Mouse (Mus musculus) myocyte (in vitro differentiated cells): ENCODE results near the gene Tssk3. TPM values are rescaled to one million over a fixed set of nuclear protein-coding genes. Genes with fewer than 3 reads are reported as not detected.

Experiments
- H3K27me3 ChIP-seq: one replicate; pipeline ENCODE4 v1.6.1; 2011; ENCODE audit not compliant: control insufficient read depth, insufficient read depth, insufficient read length
- H3K36me3 ChIP-seq: one replicate; pipeline ENCODE4 v1.6.1; 2011; ENCODE audit not compliant: control insufficient read depth, insufficient read depth
- H3K4me2 ChIP-seq: one replicate; pipeline ENCODE4 v1.6.1; 2011; ENCODE audit warnings: low read depth, control low read depth
- H3K4me3 ChIP-seq: one replicate; pipeline ENCODE4 v1.5.1; 2011; ENCODE audit warnings: mild to moderate bottlenecking, control low read depth, moderate library complexity
- H3K79me2 ChIP-seq: one replicate; pipeline ENCODE4 v1.6.1; 2011; ENCODE audit not compliant: control insufficient read depth, insufficient read depth
- H3ac ChIP-seq: one replicate; pipeline ENCODE4 v1.6.1; 2011; ENCODE audit not compliant: control insufficient read depth, insufficient read length
- CEBPB ChIP-seq: IDR thresholded peaks from 2 replicates; pipeline ENCODE4 v1.6.1; 2011; ENCODE audit warnings: mild to moderate bottlenecking, moderate library complexity; ENCODE audit not compliant: poor library complexity, insufficient read depth, severe bottlenecking
- E2F4 ChIP-seq: IDR thresholded peaks from one replicate; pipeline ENCODE4 v1.6.1; 2011; ENCODE audit warnings: mild to moderate bottlenecking, control low read depth, moderate library complexity; ENCODE audit not compliant: insufficient read depth
- MAX ChIP-seq: IDR thresholded peaks from one replicate; pipeline ENCODE4 v1.6.1; 2011; ENCODE audit warnings: low read depth, mild to moderate bottlenecking, control low read depth
- MYOD1 ChIP-seq, 3 experiments: IDR thresholded peaks; one replicate each; pipeline ENCODE4 v1.6.1; 2011; ENCODE audit warnings: control low read depth in 2 of 3, low read depth in 2 of 3, mild to moderate bottlenecking in 2 of 3, moderate library complexity in 1 of 3; ENCODE audit not compliant: insufficient read length in 2 of 3, control insufficient read depth in 1 of 3
- MYOG ChIP-seq, 3 experiments: IDR thresholded peaks; one replicate each; pipeline ENCODE4 v1.6.1; 2011; ENCODE audit warnings: control low read depth in 2 of 3, low read depth in 2 of 3, mild to moderate bottlenecking in 2 of 3; ENCODE audit not compliant: insufficient read length in 2 of 3, control insufficient read depth in 1 of 3, insufficient read depth in 1 of 3
- POLR2A ChIP-seq: IDR thresholded peaks from one replicate; pipeline ENCODE4 v1.6.1; 2011; ENCODE audit warnings: low read depth, mild to moderate bottlenecking, control low read depth, moderate library complexity; ENCODE audit not compliant: insufficient read length
- POLR2AphosphoS2 ChIP-seq: IDR thresholded peaks from one replicate; pipeline ENCODE4 v1.6.1; 2011; ENCODE audit warnings: low read depth, control low read depth; ENCODE audit not compliant: insufficient read length
- REST ChIP-seq: IDR thresholded peaks from one replicate; pipeline ENCODE4 v1.6.1; 2011; ENCODE audit warnings: mild to moderate bottlenecking, control low read depth, moderate library complexity; ENCODE audit not compliant: insufficient read depth, insufficient read length
- SRF ChIP-seq: IDR thresholded peaks from one replicate; pipeline ENCODE4 v1.6.1; 2011; ENCODE audit warnings: low read depth; ENCODE audit not compliant: control insufficient read depth, insufficient read length
- TCF12 ChIP-seq: IDR thresholded peaks from one replicate; pipeline ENCODE4 v1.6.1; 2011; ENCODE audit warnings: mild to moderate bottlenecking, control low read depth; ENCODE audit not compliant: poor library complexity, insufficient read depth, severe bottlenecking
- TCF3 ChIP-seq: IDR thresholded peaks from one replicate; pipeline ENCODE4 v1.6.1; 2011; ENCODE audit warnings: low read depth, control low read depth; ENCODE audit not compliant: insufficient read length
- USF1 ChIP-seq: IDR thresholded peaks from one replicate; pipeline ENCODE4 v1.6.1; 2011; ENCODE audit warnings: low read depth, mild to moderate bottlenecking, control low read depth, moderate library complexity
- polyA plus RNA-seq: library from polyadenylated mRNA; unstranded; fragments of >200 nt; fragmentation: generic; extraction: Trizol; gene quantifications from one replicate; pipeline ENCODE4 v1.2.1, GENCODE M21; 2012; ENCODE audit warnings: missing spikeins

Gene Tssk3
- polyA plus RNA-seq, 1 experiment, result not detected

GRCm38 (mm10) chr4:129500017-129500416, 9.2 kb upstream of the Tssk3 start:
- Histone ChIP-seq H3K4me3 (no peak overlapping the region), H3K79me2 (no peaks in the 10 kb centered on the region), H3K36me3 (no peaks in the 10 kb centered on the region), H3K4me2 (no peak overlapping the region), H3ac (no peak overlapping the region), H3K27me3 (no peaks in the 10 kb centered on the region)
- TF ChIP-seq POLR2A (no peak), E2F4 (no peak), TCF12 (no peak), MYOG (IDR thresholded peaks at IDR 0.05; ENCODE audit: control insufficient read depth in 1 of 3, insufficient read depth in 1 of 3, insufficient read length in 2 of 3, low read depth in 2 of 3) (no peak), SRF (no peak), MYOD1 (IDR thresholded peaks at IDR 0.05; ENCODE audit: control insufficient read depth in 1 of 3, insufficient read length in 2 of 3, low read depth in 2 of 3) (no peak), POLR2AphosphoS2 (no peak), USF1 (no peak)

GRCm38 (mm10) chr4:129498941-129499340, 8.1 kb upstream of the Tssk3 start:
- Histone ChIP-seq H3ac (no peak overlapping the region), H3K36me3 (no peaks in the 10 kb centered on the region), H3K4me2 (no peak overlapping the region), H3K4me3 (no peak overlapping the region), H3K27me3 (no peaks in the 10 kb centered on the region), H3K79me2 (no peaks in the 10 kb centered on the region)
- TF ChIP-seq MYOD1 (IDR thresholded peaks at IDR 0.05; ENCODE audit: control insufficient read depth in 1 of 3, insufficient read length in 2 of 3, low read depth in 2 of 3), result no peak
- TF ChIP-seq SRF, result no peak
- no peak for TF ChIP-seq MAX
- TF ChIP-seq TCF12, result no peak
- TF ChIP-seq USF1, result no peak
- no peak for TF ChIP-seq E2F4
- no peak for TF ChIP-seq MYOG (IDR thresholded peaks at IDR 0.05; ENCODE audit: control insufficient read depth in 1 of 3, insufficient read depth in 1 of 3, insufficient read length in 2 of 3, low read depth in 2 of 3)
- TF ChIP-seq CEBPB, result no peak
- no peak for TF ChIP-seq TCF3
- no peak for TF ChIP-seq REST
- no peak for TF ChIP-seq POLR2AphosphoS2
- no peak for TF ChIP-seq POLR2A

GRCm38 (mm10) chr4:129496631-129497030, 5.8 kb upstream of the Tssk3 start:
- H3K4me3 ChIP-seq, result no peak overlapping the region
- no peak overlapping the region for H3ac ChIP-seq
- no peak for TF ChIP-seq SRF
- TF ChIP-seq USF1, result no peak
- no peak for TF ChIP-seq REST
- TF ChIP-seq E2F4, result no peak
- H3K36me3 ChIP-seq, result no peaks in the 10 kb centered on the region
- H3K4me2 ChIP-seq, result no peak overlapping the region
- no peaks in the 10 kb centered on the region for H3K79me2 ChIP-seq
- peaks cover 2% of the 10 kb centered on the region for H3K27me3 ChIP-seq

GRCm38 (mm10) chr4:129495672-129496562, 5.1 kb upstream of the Tssk3 start:
- TF ChIP-seq TCF12, result no peak
- TF ChIP-seq POLR2AphosphoS2, result no peak
- H3K4me3 ChIP-seq, result no peak overlapping the region
- no peaks in the 10 kb centered on the region for H3K36me3 ChIP-seq
- no peak overlapping the region for H3ac ChIP-seq
- no peaks in the 10 kb centered on the region for H3K79me2 ChIP-seq
- H3K27me3 ChIP-seq, result peaks cover 8% of the 10 kb centered on the region
- no peak overlapping the region for H3K4me2 ChIP-seq

GRCm38 (mm10) chr4:129494681-129495080, 3.9 kb upstream of the Tssk3 start:
- no peaks in the 10 kb centered on the region for H3K36me3 ChIP-seq
- H3ac ChIP-seq, result no peak overlapping the region
- TF ChIP-seq CEBPB (no peak), E2F4 (no peak), POLR2AphosphoS2 (no peak)
- no peak overlapping the region for H3K4me2 ChIP-seq
- peaks cover 8% of the 10 kb centered on the region for H3K27me3 ChIP-seq
- no peak overlapping the region for H3K4me3 ChIP-seq
- no peaks in the 10 kb centered on the region for H3K79me2 ChIP-seq

- Histone ChIP-seq H3K27me3 (no peaks in the 10 kb centered on the region), H3ac (no peak overlapping the region), H3K4me3 (no peak overlapping the region), H3K79me2 (no peaks in the 10 kb centered on the region), H3K4me2 (no peak overlapping the region), H3K36me3 (peaks cover 38% of the 10 kb centered on the region)
- no peak for TF ChIP-seq CEBPB
These were observed 9.7 kb downstream of the Tssk3 start for GRCm38 (mm10) chr4:129481090-129481489.
